Mouse (Mus musculus): ENCODE data around the gene Ttll6. TPM values are rescaled to one million over a fixed set of nuclear protein-coding genes. Genes with fewer than 3 reads are reported as not detected.
"Not testable (repeated sequence)": the region's sequence is repeated elsewhere in the genome, so short reads cannot be mapped to it uniquely, and the experiment has no call there.

Gene Ttll6
- total RNA-seq, 1 experiment = 5.4 TPM

DNA sequence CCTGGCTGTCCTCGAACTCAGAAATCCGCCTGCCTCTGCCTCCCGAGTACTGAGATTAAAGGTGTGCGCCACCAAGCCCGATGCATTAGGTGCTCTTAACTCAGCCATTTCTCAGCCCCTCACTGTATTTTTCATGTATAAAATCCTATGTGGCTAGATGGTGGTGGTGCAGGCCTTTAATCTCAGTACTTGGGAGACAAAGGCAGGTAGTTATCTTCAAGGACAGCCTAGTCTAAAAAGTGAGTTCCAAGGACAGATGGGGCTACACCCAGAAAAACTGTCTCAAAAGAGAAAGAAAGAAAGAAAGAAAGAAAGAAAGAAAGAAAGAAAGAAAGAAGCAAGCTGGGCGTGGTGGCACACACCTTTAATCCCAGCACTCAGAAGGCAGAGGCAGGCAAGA lies 18.2 kb upstream of the Ttll6 start:
- DNase-seq (ENCODE audit: low read depth, low spot score) = no peak
- Histone ChIP-seq H3K27ac (ENCODE audit: insufficient read depth, low read depth, low read length, poor library complexity, severe bottlenecking) (peak overlapping the region; percentile 84; the same call in 1 of the 2 replicates), H3K36me3 (ENCODE audit: control insufficient read depth, insufficient read depth, low read length, poor library complexity, severe bottlenecking) (no peaks in the 10 kb centered on the region), H3K9me3 (ENCODE audit: control insufficient read depth, insufficient read depth, low read depth, low read length) (no peaks in the 10 kb centered on the region), H3K9ac (ENCODE audit: insufficient read depth, low read depth, low read length, poor library complexity, severe bottlenecking) (no peak overlapping the region), H3K4me3 (ENCODE audit: insufficient read depth in 1 of 2, low read depth in 1 of 2, low read length in 2 of 2, poor library complexity in 1 of 2, severe bottlenecking in 1 of 2) (no peak overlapping the region), H3K4me1 (ENCODE audit: control insufficient read depth in 2 of 2, insufficient read depth in 2 of 2, low read length in 2 of 2, poor library complexity in 1 of 2) (peaks cover 6 to 7% of the 10 kb centered on the region in 2 experiments)
- TF ChIP-seq ZNF384 (IDR thresholded peaks at IDR 0.05; ENCODE audit: low read depth, low read length) = no peak
- no peak for TF ChIP-seq ZC3H11A (IDR thresholded peaks at IDR 0.05; ENCODE audit: borderline replicate concordance, low read depth, low read length)
- no peak for TF ChIP-seq HCFC1 (IDR thresholded peaks at IDR 0.05; ENCODE audit: borderline replicate concordance, insufficient read depth, low read length)
- no peak for TF ChIP-seq CHD2 (IDR thresholded peaks at IDR 0.05; ENCODE audit: low read depth, low read length)
- TF ChIP-seq MAFK (IDR thresholded peaks at IDR 0.05; ENCODE audit: insufficient read depth, low read depth, low read length) = no peak
- in situ Hi-C loops (cut with MboI; ENCODE audit: low sequenced_read_pairs in 2 of 2, unreplicated experiment in 2 of 2) = no loop called here

DNA sequence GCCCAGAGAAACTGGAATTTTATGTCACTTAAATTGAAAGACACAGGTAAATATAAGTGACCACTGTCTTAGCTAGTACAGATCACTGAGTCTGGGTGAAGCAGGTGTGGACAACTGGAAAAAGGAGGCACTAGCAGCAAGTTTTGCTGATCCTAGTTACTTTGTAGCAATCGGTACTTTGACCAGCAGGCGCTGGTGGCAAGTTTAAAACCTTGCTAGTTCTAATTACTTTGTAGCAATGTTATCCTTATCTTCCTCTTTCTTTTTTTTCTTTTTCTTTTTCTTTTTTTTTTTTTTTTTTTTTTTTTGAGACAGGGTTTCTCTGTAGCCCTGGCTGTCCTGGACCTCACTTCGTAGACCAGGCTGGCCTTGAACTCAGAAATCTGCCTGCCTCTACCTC lies 17.5 kb upstream of the Ttll6 start:
- Histone ChIP-seq H3K36me3 (ENCODE audit: control insufficient read depth, insufficient read depth, low read length, poor library complexity, severe bottlenecking) (no peaks in the 10 kb centered on the region), H3K4me1 (ENCODE audit: control insufficient read depth in 2 of 2, insufficient read depth in 2 of 2, low read length in 2 of 2, poor library complexity in 1 of 2) (peaks cover 6 to 7% of the 10 kb centered on the region in 2 experiments), H3K9me3 (ENCODE audit: control insufficient read depth, insufficient read depth, low read depth, low read length) (no peaks in the 10 kb centered on the region), H3K4me3 (ENCODE audit: insufficient read depth in 1 of 2, low read depth in 1 of 2, low read length in 2 of 2, poor library complexity in 1 of 2, severe bottlenecking in 1 of 2) (no peak overlapping the region), H3K27ac (ENCODE audit: insufficient read depth, low read depth, low read length, poor library complexity, severe bottlenecking) (peak overlapping the region; percentile 84; the same call in 1 of the 2 replicates), H3K9ac (ENCODE audit: insufficient read depth, low read depth, low read length, poor library complexity, severe bottlenecking) (no peak overlapping the region)
- TF ChIP-seq ZNF384 (IDR thresholded peaks at IDR 0.05; ENCODE audit: low read depth, low read length) (0 out of 2 replicates have a peak, but pooled peaks have one; percentile 33), HCFC1 (IDR thresholded peaks at IDR 0.05; ENCODE audit: borderline replicate concordance, insufficient read depth, low read length) (no peak), ZC3H11A (IDR thresholded peaks at IDR 0.05; ENCODE audit: borderline replicate concordance, low read depth, low read length) (no peak), MAFK (IDR thresholded peaks at IDR 0.05; ENCODE audit: insufficient read depth, low read depth, low read length) (no peak)
- DNase-seq (ENCODE audit: low read depth, low spot score) = no peak
- in situ Hi-C loops (cut with MboI; ENCODE audit: low sequenced_read_pairs in 2 of 2, unreplicated experiment in 2 of 2) = no loop called here

- H3K27ac ChIP-seq (ENCODE audit: insufficient read depth, low read depth, low read length, poor library complexity, severe bottlenecking); H3K9me3 ChIP-seq (ENCODE audit: control insufficient read depth, insufficient read depth, low read depth, low read length); in situ Hi-C loops (cut with MboI; ENCODE audit: low sequenced_read_pairs in 2 of 2, unreplicated experiment in 2 of 2); DNase-seq (ENCODE audit: low read depth, low spot score); H3K4me1 ChIP-seq (ENCODE audit: control insufficient read depth in 2 of 2, insufficient read depth in 2 of 2, low read length in 2 of 2, poor library complexity in 1 of 2); H3K4me3 ChIP-seq (ENCODE audit: insufficient read depth in 1 of 2, low read depth in 1 of 2, low read length in 2 of 2, poor library complexity in 1 of 2, severe bottlenecking in 1 of 2); H3K9ac ChIP-seq (ENCODE audit: insufficient read depth, low read depth, low read length, poor library complexity, severe bottlenecking); H3K36me3 ChIP-seq (ENCODE audit: control insufficient read depth, insufficient read depth, low read length, poor library complexity, severe bottlenecking): not testable (repeated sequence)
These were observed 16.7 kb upstream of the Ttll6 start for GRCm38 (mm10) chr11:96116925-96117324.

DNA sequence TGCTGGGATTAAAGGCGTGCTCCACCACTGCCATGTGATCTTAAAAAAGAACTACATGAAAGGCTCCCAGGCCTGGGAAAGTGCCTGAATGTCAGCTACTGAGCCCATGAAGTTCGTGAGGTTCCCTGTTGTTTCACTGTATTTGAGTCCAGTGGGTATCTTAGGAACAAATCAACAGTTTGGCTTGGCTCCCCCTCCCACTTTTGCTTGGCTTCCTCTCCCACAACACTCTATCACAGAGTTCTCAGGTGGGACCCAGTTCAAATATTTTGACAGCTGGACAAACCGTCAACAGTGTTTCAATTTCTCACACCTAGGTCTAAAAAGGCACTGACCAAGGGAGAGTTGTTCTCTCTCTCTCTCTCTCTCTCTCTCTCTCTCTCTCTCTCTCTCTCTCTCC lies 14.2 kb upstream of the Ttll6 start:
- no peaks in the 10 kb centered on the region for H3K36me3 ChIP-seq (ENCODE audit: control insufficient read depth, insufficient read depth, low read length, poor library complexity, severe bottlenecking)
- no peak overlapping the region for H3K27ac ChIP-seq (ENCODE audit: insufficient read depth, low read depth, low read length, poor library complexity, severe bottlenecking)
- no peak for TF ChIP-seq CHD2 (IDR thresholded peaks at IDR 0.05; ENCODE audit: low read depth, low read length)
- TF ChIP-seq MAFK (IDR thresholded peaks at IDR 0.05; ENCODE audit: insufficient read depth, low read depth, low read length) = no peak
- no peak for TF ChIP-seq ZC3H11A (IDR thresholded peaks at IDR 0.05; ENCODE audit: borderline replicate concordance, low read depth, low read length)
- TF ChIP-seq HCFC1 (IDR thresholded peaks at IDR 0.05; ENCODE audit: borderline replicate concordance, insufficient read depth, low read length) = no peak
- no peak for TF ChIP-seq ZNF384 (IDR thresholded peaks at IDR 0.05; ENCODE audit: low read depth, low read length)
- peaks cover 3 to 6% of the 10 kb centered on the region in 2 experiments; a peak in 2 of 4 replicates for H3K4me1 ChIP-seq (ENCODE audit: control insufficient read depth in 2 of 2, insufficient read depth in 2 of 2, low read length in 2 of 2, poor library complexity in 1 of 2)
- no peaks in the 10 kb centered on the region for H3K9me3 ChIP-seq (ENCODE audit: control insufficient read depth, insufficient read depth, low read depth, low read length)
- DNase-seq (ENCODE audit: low read depth, low spot score) = no peak
- in situ Hi-C loops (cut with MboI; ENCODE audit: low sequenced_read_pairs in 2 of 2, unreplicated experiment in 2 of 2) = no loop called here
- no peak overlapping the region for H3K4me3 ChIP-seq (ENCODE audit: insufficient read depth in 1 of 2, low read depth in 1 of 2, low read length in 2 of 2, poor library complexity in 1 of 2, severe bottlenecking in 1 of 2)
- no peak overlapping the region for H3K9ac ChIP-seq (ENCODE audit: insufficient read depth, low read depth, low read length, poor library complexity, severe bottlenecking)

- H3K4me3 ChIP-seq (ENCODE audit: insufficient read depth in 1 of 2, low read depth in 1 of 2, low read length in 2 of 2, poor library complexity in 1 of 2, severe bottlenecking in 1 of 2); H3K9ac ChIP-seq (ENCODE audit: insufficient read depth, low read depth, low read length, poor library complexity, severe bottlenecking); in situ Hi-C loops (cut with MboI; ENCODE audit: low sequenced_read_pairs in 2 of 2, unreplicated experiment in 2 of 2); H3K27ac ChIP-seq (ENCODE audit: insufficient read depth, low read depth, low read length, poor library complexity, severe bottlenecking); H3K9me3 ChIP-seq (ENCODE audit: control insufficient read depth, insufficient read depth, low read depth, low read length); DNase-seq (ENCODE audit: low read depth, low spot score); H3K36me3 ChIP-seq (ENCODE audit: control insufficient read depth, insufficient read depth, low read length, poor library complexity, severe bottlenecking); H3K4me1 ChIP-seq (ENCODE audit: control insufficient read depth in 2 of 2, insufficient read depth in 2 of 2, low read length in 2 of 2, poor library complexity in 1 of 2): not testable (repeated sequence)
These were observed 10.8 kb upstream of the Ttll6 start for GRCm38 (mm10) chr11:96122806-96123205.

Data from ES-E14 (cell line).